Mouse (Mus musculus) brain, embryonic 14.5 days (tissue): ENCODE data around the gene Pibf1. TPM values are rescaled to one million over a fixed set of nuclear protein-coding genes. Genes with fewer than 3 reads are reported as not detected.

Experiments
- DNase-seq: peaks from one replicate; pipeline ENCODE4 v3.0.0-alpha.2; 2011; ENCODE audit warnings: low read depth
- CTCF ChIP-seq: fragments of 200-500 bp; IDR thresholded peaks from 2 replicates; pipeline ENCODE4 v1.5.1; 2012; ENCODE audit warnings: inconsistent platforms, mild to moderate bottlenecking, moderate library complexity, borderline replicate concordance; ENCODE audit not compliant: insufficient read depth, insufficient read length; ENCODE audit errors: extremely low read depth
- POLR2A ChIP-seq: fragments of 200-500 bp; IDR thresholded peaks from 2 replicates; pipeline ENCODE4 v1.6.1; 2012; ENCODE audit warnings: mild to moderate bottlenecking, inconsistent platforms, borderline replicate concordance; ENCODE audit not compliant: poor library complexity, insufficient read depth, insufficient read length, severe bottlenecking; ENCODE audit errors: extremely low read depth
- polyA plus RNA-seq: library from polyadenylated mRNA; depleted of rRNA; stranded (reverse); fragments of >200 nt; gene quantifications from 2 replicates; pipeline ENCODE4 v1.2.3, GENCODE M21; 2012

Pibf1 gene
- polyA plus RNA-seq, 1 experiment: 10.1 TPM

DNA sequence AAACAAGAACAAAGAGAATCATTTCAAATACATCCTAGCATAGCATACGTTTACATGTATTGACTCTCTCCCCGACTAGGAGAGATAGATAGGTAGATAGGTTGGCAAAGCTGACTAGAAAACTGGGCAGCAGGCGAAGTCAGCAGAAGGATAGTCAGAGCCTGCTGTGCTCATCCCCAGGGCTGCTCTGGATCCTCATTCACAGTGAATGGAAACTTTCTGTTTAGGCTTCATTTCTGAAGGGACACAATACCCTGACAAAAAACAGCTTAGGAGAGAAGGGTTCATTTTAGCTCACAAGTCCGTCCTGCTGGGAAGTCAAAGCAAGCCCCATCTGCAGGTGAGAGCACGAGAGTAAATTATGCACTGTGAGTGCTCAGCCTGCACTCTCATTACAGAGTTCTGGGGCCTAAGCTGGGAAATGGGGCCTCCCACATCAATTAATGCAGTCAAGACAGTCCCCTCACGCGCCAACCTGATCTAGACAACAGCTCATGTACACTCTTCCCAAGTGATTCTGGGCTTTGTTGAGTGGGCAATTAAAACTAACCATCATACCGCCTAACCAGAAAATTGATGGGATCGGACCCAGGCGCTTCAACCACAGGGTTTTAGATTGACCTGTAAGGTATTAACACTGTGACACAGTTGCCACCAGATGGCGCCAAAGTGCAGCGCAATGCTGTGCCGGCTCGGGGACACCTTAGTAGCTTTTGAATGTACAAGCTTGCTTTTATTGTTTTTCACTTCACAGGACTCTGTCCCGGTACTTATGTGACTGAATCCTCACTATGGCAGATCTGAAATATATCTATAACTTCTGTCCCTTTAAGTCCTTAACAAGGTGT, 42.8 kb downstream of the Pibf1 start:
- peak; percentile 94 for DNase-seq
- TF ChIP-seq CTCF: peak; percentile 98
- no peak for TF ChIP-seq POLR2A

DNA sequence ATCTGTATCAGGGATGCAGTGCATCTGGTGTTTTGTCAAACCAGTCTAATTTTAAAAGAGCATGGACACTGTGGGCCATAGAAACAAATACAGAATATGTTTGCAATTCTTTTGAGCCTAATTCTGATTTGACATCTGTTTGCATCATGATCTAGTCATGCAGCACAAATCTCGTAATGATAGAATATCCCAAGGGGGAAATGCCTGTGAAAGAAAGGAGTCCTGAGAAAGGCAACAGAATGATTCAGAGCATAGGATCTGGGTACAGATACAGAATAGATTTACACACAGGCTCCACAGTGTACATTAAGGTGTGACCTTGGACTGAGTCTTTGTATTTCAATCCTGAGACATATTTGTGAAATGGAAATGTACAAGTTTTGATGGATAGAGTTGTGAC, 47.6 kb downstream of the Pibf1 start:
- peak; percentile 43 for DNase-seq
- TF ChIP-seq CTCF (no peak), POLR2A (no peak)

DNA sequence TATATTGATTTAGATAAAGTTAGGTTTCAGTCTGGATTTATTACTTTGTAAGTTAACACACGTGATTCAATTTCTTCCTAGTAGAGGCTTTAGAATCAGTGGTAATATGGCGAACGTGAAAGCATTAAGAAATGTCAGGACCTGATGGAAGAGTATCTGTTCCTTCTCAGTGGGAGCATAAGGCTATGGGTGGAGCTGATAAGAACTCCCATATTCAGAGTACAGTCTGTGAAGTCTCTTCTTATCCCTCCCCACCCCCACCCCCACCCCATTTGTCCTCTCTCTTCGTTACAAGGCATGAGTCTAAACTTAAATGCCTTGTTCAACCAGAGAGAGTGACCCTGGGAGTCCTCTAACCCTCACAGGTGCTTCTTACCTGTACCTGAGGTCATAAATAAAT, 53.5 kb downstream of the Pibf1 start:
- TF ChIP-seq POLR2A: no peak
- TF ChIP-seq CTCF: no peak
- no peak for DNase-seq

DNA sequence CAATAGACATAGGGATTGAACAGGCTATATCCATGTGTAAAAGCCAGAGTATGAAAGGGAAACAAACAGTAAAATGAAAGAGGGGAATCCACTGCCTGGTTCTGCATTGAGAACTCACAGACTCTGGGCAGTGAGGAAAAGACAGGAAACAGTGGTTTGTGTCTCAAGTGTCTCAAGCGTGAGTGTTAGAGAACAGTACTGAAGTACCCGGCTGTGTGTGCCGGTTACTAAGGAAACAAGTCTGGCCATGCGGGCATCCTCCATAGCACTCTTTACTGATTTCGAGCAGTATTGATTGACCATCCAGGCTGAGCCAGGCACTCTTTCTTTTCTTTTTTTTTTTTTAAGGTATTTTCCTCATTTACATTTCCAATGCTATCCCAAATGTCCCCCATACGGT, 60.7 kb downstream of the Pibf1 start:
- TF ChIP-seq CTCF (no peak), POLR2A (no peak)
- DNase-seq: peak; percentile 54

DNA sequence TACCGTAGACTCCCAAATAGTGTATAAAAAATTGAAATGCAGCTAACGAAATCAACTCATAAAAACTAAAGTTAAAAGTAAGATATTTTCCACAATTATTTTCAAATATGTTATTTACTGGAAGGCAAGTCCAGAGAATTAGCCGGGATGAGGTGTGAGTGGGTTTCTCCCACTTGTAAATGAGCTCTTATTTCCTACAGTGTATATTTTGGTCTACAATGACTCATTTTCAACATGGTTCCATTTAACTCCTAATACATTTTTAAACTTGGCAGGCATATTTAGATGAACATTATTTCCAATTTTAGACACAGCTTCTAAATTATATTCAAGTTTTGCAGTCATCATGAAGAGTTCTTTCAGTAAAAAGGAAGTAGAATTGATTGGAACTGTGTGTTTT, 63.8 kb downstream of the Pibf1 start:
- no peak for DNase-seq
- TF ChIP-seq CTCF: no peak
- no peak for TF ChIP-seq POLR2A

DNA sequence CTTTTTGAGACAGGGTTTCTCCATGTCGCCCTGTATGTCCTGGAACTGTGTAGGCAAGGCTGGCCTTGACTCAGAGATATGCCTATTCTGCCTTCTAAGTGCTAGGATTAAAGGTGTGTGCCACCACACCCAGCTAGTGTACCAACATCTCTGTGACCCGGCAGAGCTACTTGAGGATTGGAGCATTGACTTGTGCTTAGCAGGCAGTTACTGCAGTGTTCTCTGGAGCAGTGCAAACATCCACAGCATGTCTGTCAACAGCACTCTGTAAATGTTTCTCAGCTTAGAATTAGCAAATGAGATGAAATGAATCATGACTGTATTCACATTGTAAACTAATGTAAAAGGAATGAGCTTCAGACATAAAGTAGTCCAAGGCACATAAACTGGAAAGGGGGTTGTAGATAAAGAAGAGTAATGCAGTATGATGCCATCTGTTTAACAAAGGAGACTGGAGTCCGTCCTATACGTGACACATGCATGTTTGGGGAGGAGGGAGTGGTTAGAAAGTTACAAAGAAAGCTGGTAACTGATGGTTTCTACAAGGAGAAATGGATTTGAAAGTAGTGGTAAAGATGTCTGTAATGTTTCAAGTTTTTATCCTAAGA, 75.0 kb downstream of the Pibf1 start:
- TF ChIP-seq POLR2A: no peak
- TF ChIP-seq CTCF: no peak
- no peak for DNase-seq

DNA sequence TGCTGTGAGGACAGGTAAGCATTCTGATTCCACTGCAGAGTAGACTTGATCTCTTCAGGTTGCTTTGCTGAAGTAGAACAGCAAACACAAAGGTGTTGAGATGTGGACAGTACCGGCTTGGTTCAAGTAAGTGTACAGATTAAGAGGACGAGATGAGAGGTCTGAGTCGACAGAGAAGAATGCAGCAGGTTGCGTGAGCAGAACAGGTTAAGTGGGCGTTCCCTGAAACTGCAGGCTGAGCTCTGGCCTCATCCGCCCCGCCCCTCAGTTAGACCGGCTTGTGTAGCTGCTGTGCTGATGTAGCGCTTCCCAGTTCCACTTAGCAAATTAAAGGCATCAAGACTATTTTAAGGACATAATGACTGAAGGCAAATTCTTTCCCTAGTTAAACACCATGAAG, 77.3 kb downstream of the Pibf1 start:
- TF ChIP-seq CTCF (no peak), POLR2A (no peak)
- DNase-seq: peak; percentile 10

DNA sequence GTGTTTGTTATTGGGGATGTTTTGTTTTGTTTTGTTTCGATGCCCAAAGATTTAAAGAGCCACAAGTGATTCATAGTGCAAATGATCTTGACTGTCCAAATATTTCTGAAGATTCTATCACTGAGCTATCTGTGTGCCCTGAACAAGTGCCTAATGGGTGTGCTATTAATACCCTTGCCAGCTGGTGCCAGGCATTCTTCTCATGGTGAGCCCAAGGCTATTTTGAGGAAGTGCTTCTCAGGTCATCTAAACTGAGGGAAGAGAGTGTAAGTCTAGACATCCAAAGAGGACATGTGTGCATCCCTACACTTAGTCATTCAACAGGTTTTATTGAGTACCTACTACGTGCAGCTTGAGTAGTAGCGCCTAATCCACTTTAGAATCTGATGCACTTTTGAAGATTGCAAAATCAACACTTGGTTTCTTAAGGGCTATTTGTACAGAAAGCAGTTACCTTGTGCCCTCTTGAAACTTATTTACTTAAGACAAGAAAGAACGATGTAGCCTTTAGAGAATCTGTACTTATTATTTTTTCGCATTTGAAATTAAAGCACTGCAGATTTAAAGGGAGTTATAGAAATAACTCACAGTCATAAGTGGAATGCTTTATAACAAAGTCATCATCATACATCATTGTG, 91.0 kb downstream of the Pibf1 start:
- DNase-seq: no peak
- TF ChIP-seq POLR2A (no peak), CTCF (no peak)

DNA sequence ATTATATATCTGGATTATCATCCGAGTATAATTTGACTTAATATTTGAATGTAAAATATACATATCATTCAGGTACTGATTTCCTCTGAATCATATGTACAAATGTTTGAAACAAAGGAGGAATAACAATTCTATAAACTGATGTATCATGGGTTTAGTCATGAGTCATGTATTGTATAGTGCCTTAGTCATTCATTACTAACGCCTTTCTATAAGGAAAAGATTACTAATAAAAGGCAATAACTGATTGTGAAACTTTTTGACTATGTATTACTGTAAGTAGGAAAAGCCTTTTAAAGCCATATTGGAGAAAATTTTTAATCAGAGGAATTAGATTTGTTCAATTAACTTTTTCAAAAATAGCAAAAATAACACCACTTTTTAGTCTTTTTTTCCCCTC, 106.6 kb downstream of the Pibf1 start:
- no peak for DNase-seq
- TF ChIP-seq POLR2A (no peak), CTCF (no peak)

DNA sequence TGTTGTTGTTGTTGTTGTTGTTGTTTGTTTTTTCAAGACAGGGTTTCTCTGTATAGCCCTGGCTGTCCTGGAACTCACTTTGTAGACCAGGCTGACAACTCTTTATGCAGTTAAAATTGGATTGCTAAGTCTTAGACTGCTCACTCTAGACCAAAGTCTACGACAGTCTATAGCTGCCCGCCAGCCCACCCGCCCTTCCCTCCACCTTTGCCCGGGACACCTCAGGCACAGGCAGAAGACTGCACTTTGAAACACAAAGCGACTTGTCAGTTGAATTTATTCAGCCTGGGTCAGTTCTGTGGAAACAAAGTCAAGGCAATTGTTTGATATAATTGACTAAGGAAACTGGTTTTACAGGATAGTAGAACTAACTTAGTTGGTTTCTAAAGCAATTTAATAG, 107.4 kb downstream of the Pibf1 start:
- no peak for TF ChIP-seq POLR2A
- TF ChIP-seq CTCF: no peak
- DNase-seq: no peak

DNA sequence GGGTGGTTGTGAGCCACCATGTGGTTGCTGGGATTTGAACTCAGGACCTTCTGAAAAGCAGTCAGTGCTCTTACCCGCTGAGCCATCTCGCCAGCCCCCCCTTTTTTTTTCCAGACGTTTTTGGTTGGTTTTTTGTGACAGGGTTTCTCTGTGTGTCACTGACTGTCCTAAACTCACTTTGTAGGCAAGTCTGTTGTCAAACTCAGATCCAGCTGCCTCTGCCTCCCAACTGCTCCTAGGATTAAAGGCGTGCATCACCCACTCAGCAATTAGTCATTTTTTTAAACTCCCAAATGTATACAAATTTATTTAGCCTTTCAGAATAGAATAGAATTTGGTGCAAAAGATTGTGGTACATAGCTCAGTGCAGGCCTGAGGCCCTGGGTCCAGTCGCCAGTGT, 111.2 kb downstream of the Pibf1 start:
- DNase-seq: no peak
- TF ChIP-seq POLR2A (no peak), CTCF (no peak)
